Mouse (Mus musculus): Measurements from ENCODE around the gene Foxi1. TPM values are rescaled to one million over a fixed set of nuclear protein-coding genes. Genes with fewer than 3 reads are reported as not detected.

Gene Foxi1
- total and polyA plus RNA-seq, 3 experiments: not detected

GRCm38 (mm10) chr11:34193658-34194057 lies 14.2 kb downstream of the Foxi1 start:
- H3K9me3 ChIP-seq (replicated peaks; ENCODE audit: low read length): no peaks in the 10 kb centered on the region
- H3K4me3 ChIP-seq (replicated peaks in 1 of 3; ENCODE audit: low read depth in 2 of 3, low read length in 2 of 3, poor library complexity in 1 of 3): no peak overlapping the region
- dilution Hi-C loops (cut with MboI; ENCODE audit: extremely low pct_ligation_motif_present, extremely low pct_unique_long_range_greater_than_20kb, low sequenced_read_pairs): no loop called here
- H3K27ac ChIP-seq (ENCODE audit: insufficient read depth, low read depth): peak overlapping the region; percentile 1; the same call in 1 of the 2 replicates
- TF ChIP-seq SMC3 (IDR thresholded peaks at IDR 0.05; ENCODE audit: low read depth, low read length): peak; percentile 63
- TF ChIP-seq TBP (conservative IDR thresholded peaks at IDR 0.05; ENCODE audit: low read depth, low read length): 0 out of 2 replicates have a peak, but pooled peaks have one; percentile 32
- TF ChIP-seq RAD21 (IDR thresholded peaks at IDR 0.05; ENCODE audit: low read depth, low read length): peak; percentile 55
- no peak for TF ChIP-seq ETS1 (conservative IDR thresholded peaks at IDR 0.05; ENCODE audit: low read depth, low read length)
- TF ChIP-seq CTCF (conservative IDR thresholded peaks at IDR 0.05 in 1 of 2, IDR thresholded peaks at IDR 0.05 in 1 of 2; ENCODE audit: low read depth in 2 of 2, low read length in 2 of 2): peak; percentile 9 to 65; a peak in 2 of 4 replicates
- TF ChIP-seq JUN (IDR thresholded peaks at IDR 0.05; ENCODE audit: insufficient read depth, low read depth, low read length): no peak
- peak; percentile 62; the same call in 1 of the 2 replicates for TF ChIP-seq MAX (IDR thresholded peaks at IDR 0.05; ENCODE audit: low read length)
- peak; percentile 61; the same call in 1 of the 2 replicates for TF ChIP-seq MYC (IDR thresholded peaks at IDR 0.05; ENCODE audit: low read depth, low read length)
- TF ChIP-seq ELF1 (IDR thresholded peaks at IDR 0.05; ENCODE audit: low read depth, low read length): 0 out of 2 replicates have a peak, but pooled peaks have one; percentile 11
- no peaks in the 10 kb centered on the region for H3K79me2 ChIP-seq (replicated peaks; ENCODE audit: control insufficient read depth, extremely low read depth, insufficient read depth, poor library complexity, severe bottlenecking)
- H3K9ac ChIP-seq (ENCODE audit: insufficient read depth, low read depth): no peak overlapping the region
- H3K4me2 ChIP-seq (ENCODE audit: insufficient read depth, low read depth, poor library complexity, severe bottlenecking): peak overlapping the region; percentile 97; the same call in 1 of the 2 replicates
- DNase-seq (ENCODE audit: extremely low read depth): peak; percentile 62
- in situ Hi-C loops (cut with MboI; ENCODE audit: low pct_ligation_motif_present, low pct_unique_long_range_greater_than_20kb, low sequenced_read_pairs): no loop called here
- peaks cover 20 to 44% of the 10 kb centered on the region in 2 experiments for H3K4me1 ChIP-seq (ENCODE audit: control insufficient read depth in 1 of 2, insufficient read depth in 2 of 2)
- no peaks in the 10 kb centered on the region for H3K36me3 ChIP-seq (replicated peaks in 1 of 2; ENCODE audit: control insufficient read depth in 1 of 2, insufficient read depth in 1 of 2, low read length in 1 of 2)
- peaks cover 1% of the 10 kb centered on the region for H3K27me3 ChIP-seq (replicated peaks)

DNA sequence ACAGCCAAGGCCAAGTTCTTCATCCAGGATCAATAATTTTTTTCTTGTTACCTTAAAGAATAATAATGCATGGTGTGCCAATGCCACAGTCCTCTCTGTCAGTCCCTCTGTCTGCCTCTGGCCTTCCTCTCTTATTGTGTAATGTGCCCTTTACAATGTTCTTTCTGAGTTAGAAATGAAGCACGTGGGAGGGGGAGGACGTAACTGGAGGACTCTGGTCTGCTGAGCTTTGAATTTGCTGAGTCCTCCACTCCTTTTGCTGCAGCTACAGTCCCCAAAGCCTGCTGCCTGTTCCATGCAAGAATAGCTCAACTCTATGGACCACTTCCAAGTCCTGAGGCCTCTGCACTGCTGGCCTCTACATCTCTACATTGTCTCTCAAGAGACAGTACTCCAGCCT lies 23.6 kb downstream of the Foxi1 start:
- in situ Hi-C loops (cut with MboI; ENCODE audit: low pct_ligation_motif_present, low pct_unique_long_range_greater_than_20kb, low sequenced_read_pairs) (no loop called here), dilution Hi-C loops (cut with MboI; ENCODE audit: extremely low pct_ligation_motif_present, extremely low pct_unique_long_range_greater_than_20kb, low sequenced_read_pairs) (no loop called here)
- Histone ChIP-seq H3K27me3 (replicated peaks) (no peaks in the 10 kb centered on the region), H3K36me3 (replicated peaks in 1 of 2; ENCODE audit: control insufficient read depth in 1 of 2, insufficient read depth in 1 of 2, low read length in 1 of 2) (no peaks in the 10 kb centered on the region), H3K9ac (ENCODE audit: insufficient read depth, low read depth) (no peak overlapping the region), H3K79me2 (replicated peaks; ENCODE audit: control insufficient read depth, extremely low read depth, insufficient read depth, poor library complexity, severe bottlenecking) (no peaks in the 10 kb centered on the region), H3K9me3 (replicated peaks; ENCODE audit: low read length) (no peaks in the 10 kb centered on the region), H3K4me3 (replicated peaks in 1 of 3; ENCODE audit: low read depth in 2 of 3, low read length in 2 of 3, poor library complexity in 1 of 3) (no peak overlapping the region), H3K4me2 (ENCODE audit: insufficient read depth, low read depth, poor library complexity, severe bottlenecking) (no peak overlapping the region), H3K4me1 (ENCODE audit: control insufficient read depth in 1 of 2, insufficient read depth in 2 of 2) (peaks cover 0 to 14% of the 10 kb centered on the region in 2 experiments; a peak in 2 of 4 replicates), H3K27ac (ENCODE audit: insufficient read depth, low read depth) (no peak overlapping the region)
- DNase-seq (ENCODE audit: extremely low read depth): no peak
- TF ChIP-seq GABPA (IDR thresholded peaks at IDR 0.05; ENCODE audit: insufficient replicate concordance, low read depth, low read length) (no peak), TCF12 (IDR thresholded peaks at IDR 0.05; ENCODE audit: low read depth, low read length) (no peak), CHD2 (IDR thresholded peaks at IDR 0.05; ENCODE audit: low read length) (no peak), BHLHE40 (IDR thresholded peaks at IDR 0.05; ENCODE audit: low read depth, low read length) (no peak), ZC3H11A (IDR thresholded peaks at IDR 0.05; ENCODE audit: low read depth, low read length) (no peak), POLR2A (IDR thresholded peaks at IDR 0.05; ENCODE audit: low read depth, low read length) (no peak), NRF1 (IDR thresholded peaks at IDR 0.05; ENCODE audit: low read depth, low read length) (no peak), EP300 (IDR thresholded peaks at IDR 0.05; ENCODE audit: low read length) (no peak), MAZ (IDR thresholded peaks at IDR 0.05; ENCODE audit: low read depth, low read length) (no peak), NELFE (IDR thresholded peaks at IDR 0.05; ENCODE audit: low read depth, low read length) (no peak), USF1 (IDR thresholded peaks at IDR 0.05; ENCODE audit: low read depth, low read length) (no peak), MAX (IDR thresholded peaks at IDR 0.05; ENCODE audit: low read length) (no peak)
